Mouse (Mus musculus): ENCODE data around the gene Gpr22.

Gpr22 gene

DNA sequence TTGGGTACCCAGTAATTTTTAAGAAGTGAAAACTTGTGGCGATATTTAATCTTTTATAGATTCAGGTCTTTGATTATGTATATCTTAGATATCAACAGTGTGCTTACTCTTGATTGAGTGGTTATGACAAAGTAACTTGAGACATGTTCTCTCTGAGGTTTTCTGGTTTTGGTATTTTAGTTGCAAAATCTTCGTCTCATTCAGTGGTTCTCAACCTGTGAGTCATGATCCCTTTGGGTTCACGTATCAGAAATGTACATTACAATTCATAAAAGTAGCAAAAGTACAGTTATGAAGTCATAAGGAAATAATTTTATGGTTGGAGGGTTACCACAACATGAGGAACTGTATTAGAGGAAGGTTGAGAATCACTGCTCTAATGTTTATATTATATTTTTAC is 27.1 kb downstream of the Gpr22 start:
- in situ Hi-C loops (cut with MboI, MseI) = no loop called here

- in situ Hi-C loops (cut with MboI, MseI) = no loop called here
These were observed 46.6 kb downstream of the Gpr22 start for GRCm38 (mm10) chr12:31667187-31667586.

- in situ Hi-C loops (cut with MboI, MseI) = no loop called here
These were observed 47.7 kb downstream of the Gpr22 start for GRCm38 (mm10) chr12:31665999-31666398.
